Mouse (Mus musculus) hindbrain, embryonic 16.5 days (tissue): Measurements from ENCODE around the gene Arhgef7. TPM values are rescaled to one million over a fixed set of nuclear protein-coding genes. Genes with fewer than 3 reads are reported as not detected.
A peak's percentile ranks its signal among the peaks of the same experiment; 100 is the strongest.
"Not testable (repeated sequence)": the region's sequence is repeated elsewhere in the genome, so short reads cannot be mapped to it uniquely, and the experiment has no call there.

Experiments used
- ATAC-seq: fragments of 200-750 bp; cut with Nextera tagmentation; 2 replicates; pipeline ENCODE4 v1.8.0; 2017; ENCODE audit warnings: moderate TSS enrichment, moderate library complexity
- H3K27ac ChIP-seq: fragments of 300-500 bp; sonication (generic); 2 replicates; pipeline ENCODE4 v1.5.1; 2014; ENCODE audit warnings: low read depth, mild to moderate bottlenecking, control low read depth, low read length, moderate library complexity
- H3K27me3 ChIP-seq: fragments of 300-500 bp; sonication (generic); replicated peaks from 2 replicates; pipeline ENCODE4 v1.6.1; 2014; ENCODE audit warnings: low read length; ENCODE audit not compliant: control insufficient read depth, insufficient read depth
- H3K36me3 ChIP-seq: fragments of 300-500 bp; sonication (generic); 2 replicates; pipeline ENCODE4 v1.6.1; 2014; ENCODE audit warnings: mild to moderate bottlenecking, low read length, moderate library complexity, mixed read lengths; ENCODE audit not compliant: control insufficient read depth, insufficient read depth
- H3K4me1 ChIP-seq: fragments of 300-500 bp; sonication (generic); 2 replicates; pipeline ENCODE4 v1.6.1; 2014; ENCODE audit warnings: low read depth, low read length; ENCODE audit not compliant: control insufficient read depth, insufficient read depth
- H3K4me2 ChIP-seq: fragments of 300-500 bp; sonication (generic); 2 replicates; pipeline ENCODE4 v1.6.1; 2014; ENCODE audit warnings: mild to moderate bottlenecking, low read length, control low read depth, moderate library complexity
- H3K4me3 ChIP-seq: fragments of 300-500 bp; sonication (generic); 2 replicates; pipeline ENCODE4 v1.5.1; 2014; ENCODE audit warnings: mild to moderate bottlenecking, low read length, control low read depth, moderate library complexity
- H3K9ac ChIP-seq: fragments of 300-500 bp; sonication (generic); 2 replicates; pipeline ENCODE4 v1.6.1; 2014; ENCODE audit warnings: low read depth, mild to moderate bottlenecking, control low read depth, low read length, moderate library complexity
- H3K9me3 ChIP-seq: fragments of 300-500 bp; sonication (generic); 2 replicates; pipeline ENCODE4 v1.6.1; 2014; ENCODE audit warnings: mild to moderate bottlenecking, low read length, moderate library complexity; ENCODE audit not compliant: control insufficient read depth
- WGBS: fragments of 180-500 bp; shearing (Covaris S2); extraction: QIAGEN DNeasy Blood & Tissue Kit; methylation state at CpG from one replicate; pipeline ENCODE4 v1.1.7; 2014; 5-methylcytosine and 5-hydroxymethylcytosine counted together
- polyA plus RNA-seq: library from polyadenylated mRNA; unstranded; fragments of >200 nt; fragmentation: Nextera tagmentation; extraction: Ambion mirVana; gene quantifications from 2 replicates; pipeline ENCODE4 v1.2.1, GENCODE M21; 2015

Arhgef7 gene
- polyA plus RNA-seq, 1 experiment from 2014 or later, result 57.4 TPM

DNA sequence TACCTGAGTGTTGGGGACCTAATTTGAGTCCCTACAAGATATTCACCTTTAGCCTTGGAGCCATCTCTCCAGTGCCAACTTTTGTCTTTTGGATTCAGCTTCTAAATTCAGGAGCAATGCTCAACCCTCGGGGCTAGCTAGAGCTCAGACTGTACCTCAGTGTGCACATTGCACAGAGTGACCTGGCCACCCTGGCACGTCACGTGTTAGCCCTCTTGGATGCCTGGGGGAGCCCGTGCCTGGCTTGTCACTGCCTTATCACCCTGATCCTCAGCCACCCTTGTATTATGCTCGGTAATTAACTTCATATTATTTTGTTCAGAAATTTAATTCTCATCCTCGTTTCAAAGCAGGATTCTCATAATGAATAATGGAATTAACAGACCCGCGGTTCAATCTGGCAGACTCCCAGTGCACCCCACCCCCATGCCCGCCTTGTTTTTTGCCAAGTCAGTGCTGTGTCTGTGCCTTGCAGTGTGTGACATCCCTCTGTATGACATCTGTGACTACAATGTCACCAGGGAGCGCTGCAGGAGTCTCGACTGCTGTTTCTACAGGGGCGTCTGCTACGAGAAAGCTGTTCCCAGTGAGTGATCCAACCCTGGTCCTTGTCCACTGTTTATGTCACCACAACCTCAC lies 116.3 kb downstream of the Arhgef7 start:
- Histone ChIP-seq H3K27ac (peak overlapping the region; percentile 32; the same call in 1 of the 2 replicates), H3K4me3 (no peak overlapping the region), H3K9ac (no peak overlapping the region), H3K36me3 (no peaks in the 10 kb centered on the region), H3K4me1 (peaks cover 26% of the 10 kb centered on the region), H3K27me3 (no peaks in the 10 kb centered on the region), H3K9me3 (no peaks in the 10 kb centered on the region), H3K4me2 (no peak overlapping the region)
- WGBS, result 44% methylated on average over 13 of the region's 13 CpGs
- ATAC-seq, result peak; percentile 45

DNA sequence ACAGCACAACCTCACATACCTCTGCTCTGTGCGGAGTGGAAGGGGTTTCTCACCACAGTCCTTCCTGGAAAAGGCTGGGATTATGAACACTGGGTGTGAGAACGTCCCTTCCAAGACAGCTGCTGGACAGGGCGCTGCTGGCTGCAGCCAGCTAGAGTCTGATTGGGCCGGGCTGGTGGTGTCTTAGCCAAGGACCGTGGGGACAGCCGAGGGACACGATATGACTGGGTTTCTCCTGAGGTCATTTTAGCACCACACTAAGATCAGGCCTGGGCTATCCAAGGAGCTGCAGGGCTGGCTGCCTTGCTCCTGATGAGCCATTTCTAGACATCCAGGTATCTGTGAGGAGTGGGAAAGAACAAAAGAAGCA lies 116.8 kb downstream of the Arhgef7 start:
- H3K27ac ChIP-seq, result no peak overlapping the region
- WGBS, result 76% methylated on average over 7 of the region's 7 CpGs
- ATAC-seq, result no peak

DNA sequence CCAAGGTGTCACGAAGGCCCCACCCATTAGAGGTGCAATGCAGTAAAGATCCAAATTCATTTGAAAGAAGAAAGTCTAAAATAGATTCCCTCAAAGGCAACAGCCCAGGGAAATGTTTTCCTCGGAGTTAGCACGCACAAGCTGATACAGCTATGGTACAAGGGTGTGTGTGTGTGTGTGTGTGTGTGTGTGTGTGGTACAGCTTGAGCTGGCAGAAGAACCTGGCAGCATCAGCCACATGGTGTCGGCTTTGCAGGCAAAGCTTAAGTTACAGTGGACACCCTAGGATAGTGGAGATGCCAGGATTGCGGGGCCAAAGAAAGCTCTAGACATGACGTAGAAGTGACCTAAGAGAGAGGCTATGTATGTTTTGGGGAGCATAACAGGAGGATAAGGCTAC lies 119.3 kb downstream of the Arhgef7 start:
- Histone ChIP-seq H3K27me3 (no peaks in the 10 kb centered on the region), H3K9ac (no peak overlapping the region), H3K9me3 (no peaks in the 10 kb centered on the region), H3K4me2 (no peak overlapping the region), H3K27ac (no peak overlapping the region), H3K4me3 (no peak overlapping the region), H3K4me1 (peaks cover 12% of the 10 kb centered on the region), H3K36me3 (no peaks in the 10 kb centered on the region)
- ATAC-seq, result no peak
- 91% methylated on average over 6 of the region's 6 CpGs for WGBS

More for the DNA sequence above, 116.8 kb downstream of the Arhgef7 start:
- no peak overlapping the region for H3K4me3 ChIP-seq
- no peak overlapping the region for H3K4me2 ChIP-seq
- no peak overlapping the region for H3K9ac ChIP-seq
- H3K27me3 ChIP-seq, result no peaks in the 10 kb centered on the region
- peaks cover 25% of the 10 kb centered on the region for H3K4me1 ChIP-seq
- no peaks in the 10 kb centered on the region for H3K9me3 ChIP-seq
- H3K36me3 ChIP-seq, result no peaks in the 10 kb centered on the region

DNA sequence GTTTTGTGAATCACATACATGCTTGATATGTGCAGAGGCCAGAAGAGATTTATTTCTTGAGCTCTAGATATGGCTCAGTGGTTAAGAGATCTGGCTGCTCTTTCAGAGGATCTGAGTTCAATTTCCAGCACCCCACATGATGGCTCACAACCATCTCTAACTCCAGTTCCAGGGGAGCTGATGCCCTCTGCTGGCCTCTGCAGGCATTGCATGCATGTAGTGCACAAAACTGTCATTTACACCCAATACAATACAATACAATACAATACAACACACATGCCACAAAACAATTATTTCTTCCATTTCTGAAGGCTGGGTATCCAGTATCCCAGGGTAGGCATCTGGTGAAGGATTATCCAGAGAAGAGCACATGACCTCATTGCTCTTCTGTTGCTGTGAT lies 140.3 kb downstream of the Arhgef7 start:
- H3K4me1 ChIP-seq, result no peaks in the 10 kb centered on the region
- H3K4me2 ChIP-seq, result no peak overlapping the region
- ATAC-seq, result no peak

DNA sequence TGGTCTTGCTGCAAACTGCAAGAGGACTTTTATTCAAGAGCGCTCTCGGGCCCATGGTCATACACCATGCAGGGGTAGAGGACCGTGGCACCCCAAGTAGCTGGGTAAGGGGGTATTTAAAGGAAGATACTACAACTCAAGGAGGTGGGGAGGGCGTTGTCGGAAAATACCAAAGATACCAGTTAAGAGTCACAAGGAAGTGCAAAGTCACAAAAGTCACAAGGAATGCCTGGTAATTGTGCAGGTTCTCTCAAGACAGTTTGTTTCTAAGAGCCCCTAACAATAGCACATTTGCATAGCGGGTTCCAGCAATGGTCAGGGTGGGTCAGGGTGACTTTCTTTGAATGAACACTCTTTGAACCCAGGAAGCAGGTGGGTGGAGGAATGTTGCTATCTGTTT lies 146.7 kb downstream of the Arhgef7 start:
- not testable (repeated sequence) for H3K36me3 ChIP-seq, H3K4me1 ChIP-seq, H3K9me3 ChIP-seq, H3K9ac ChIP-seq, H3K4me2 ChIP-seq, H3K4me3 ChIP-seq, ATAC-seq, H3K27me3 ChIP-seq, H3K27ac ChIP-seq
- WGBS, result 95% methylated on average over 6 of the region's 6 CpGs

More for the DNA sequence above, 140.3 kb downstream of the Arhgef7 start:
- H3K27ac ChIP-seq, result no peak overlapping the region
- no peak overlapping the region for H3K4me3 ChIP-seq
- H3K9ac ChIP-seq, result no peak overlapping the region
- H3K9me3 ChIP-seq, result peaks cover 2% of the 10 kb centered on the region
- no peaks in the 10 kb centered on the region for H3K36me3 ChIP-seq
- H3K27me3 ChIP-seq, result no peaks in the 10 kb centered on the region

DNA sequence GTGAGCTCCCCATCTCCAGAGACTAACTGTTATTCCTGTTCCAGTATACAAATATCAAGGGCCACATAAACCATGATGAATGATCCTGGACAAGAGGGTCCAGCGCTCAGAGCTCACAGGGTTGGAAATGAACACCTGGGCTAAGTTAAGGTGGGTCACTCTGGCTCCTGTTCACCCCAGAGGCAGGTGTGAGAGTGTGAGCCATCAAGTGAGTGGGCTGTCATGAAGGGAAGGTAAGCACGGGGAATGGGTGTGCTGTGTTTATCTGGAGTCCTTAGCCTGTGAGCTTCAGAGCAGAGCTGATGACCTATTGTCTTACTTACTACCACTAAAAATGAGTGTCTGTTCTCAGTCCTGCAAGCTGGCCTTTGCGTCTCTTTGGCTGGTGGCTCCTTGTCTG lies 157.1 kb downstream of the Arhgef7 start:
- Histone ChIP-seq H3K27ac (no peak overlapping the region), H3K9ac (no peak overlapping the region), H3K27me3 (no peaks in the 10 kb centered on the region), H3K4me3 (no peak overlapping the region), H3K4me1 (peaks cover 12% of the 10 kb centered on the region), H3K9me3 (peaks cover 3% of the 10 kb centered on the region), H3K36me3 (peaks cover 3% of the 10 kb centered on the region; the same call in 1 of the 2 replicates), H3K4me2 (no peak overlapping the region)
- no peak for ATAC-seq
- 97% methylated on average over 3 of the region's 3 CpGs for WGBS

Other genes starting within 250 kb of the Arhgef7 start
- 1.5 and 1.6 TPM in 2 replicates for gene Rab20, start 249.0 kb upstream of the Arhgef7 start, polyA plus RNA-seq
- gene Naxd, start 230.2 kb upstream of the Arhgef7 start, polyA plus RNA-seq, result 133 and 146 TPM in 2 replicates
- 25.2 and 25.5 TPM in 2 replicates for gene Cars2, start 176.9 kb upstream of the Arhgef7 start, polyA plus RNA-seq
- gene Ing1, start 172.2 kb upstream of the Arhgef7 start, polyA plus RNA-seq, result 31.3 and 36.3 TPM in 2 replicates
- 71.4 and 80.5 TPM in 2 replicates for gene Ankrd10, start 92.0 kb upstream of the Arhgef7 start, polyA plus RNA-seq
- gene 1700016D06Rik, start 26.7 kb upstream of the Arhgef7 start, polyA plus RNA-seq, result 0.22 TPM in 1 of 2 replicates, not detected in the other
- 0.26 and 0.49 TPM in 2 replicates for gene Tex29, start 112.8 kb downstream of the Arhgef7 start, polyA plus RNA-seq